Mouse (Mus musculus): ENCODE measurements around the gene Fam92b. TPM values are rescaled to one million over a fixed set of nuclear protein-coding genes. Genes with fewer than 3 reads are reported as not detected.

Fam92b gene
- total and polyA plus RNA-seq, 3 experiments, result 1.0 TPM; not detected in 2

DNA sequence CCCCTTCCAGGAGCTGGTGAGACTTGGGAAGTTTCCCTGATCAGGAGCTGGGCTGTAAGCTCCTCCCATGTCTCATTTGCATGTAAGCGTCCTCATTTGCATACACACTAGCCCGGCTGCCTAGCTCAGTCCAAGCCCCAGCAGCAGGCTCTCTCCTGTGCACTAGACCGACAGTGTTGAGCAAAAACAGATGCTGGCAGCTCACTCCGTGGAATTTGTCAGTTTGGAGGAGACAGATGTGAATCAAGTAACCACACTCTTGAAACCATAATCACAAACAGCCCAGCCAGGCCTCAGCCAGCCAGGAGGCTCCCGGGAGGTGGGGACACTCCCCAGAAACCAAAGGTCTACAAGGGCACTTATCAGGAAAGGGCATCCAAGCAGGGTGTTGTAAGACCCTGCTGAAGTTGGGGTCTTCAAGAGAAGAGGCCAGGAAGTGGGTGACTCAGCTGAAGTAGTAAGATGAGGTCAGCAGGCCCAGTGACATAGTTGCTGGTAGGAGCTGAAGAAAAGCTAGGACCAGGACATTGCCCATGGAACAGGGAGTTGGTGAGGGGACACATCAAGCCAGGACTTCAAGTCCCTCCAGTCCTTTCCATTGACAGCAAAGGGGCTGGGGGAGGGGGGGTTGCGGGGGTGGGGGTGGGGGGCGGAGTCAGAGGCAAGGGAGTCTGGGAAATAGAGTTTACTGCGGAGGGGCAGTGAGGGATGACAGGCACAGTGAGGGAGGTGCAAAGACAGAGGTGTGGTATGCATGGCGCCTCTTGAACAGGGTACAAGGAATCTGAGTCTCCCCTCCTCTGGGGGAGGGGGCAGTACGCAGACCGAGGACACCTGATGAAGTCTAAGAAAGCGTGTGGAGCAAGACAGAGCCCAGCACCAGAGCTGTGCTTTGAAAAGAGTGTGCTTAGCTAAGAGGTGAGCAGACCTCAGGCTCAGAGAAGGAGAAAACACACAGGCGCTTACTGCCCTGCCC, 39.9 kb upstream of the Fam92b start:
- peak; percentile 55 to 67 for DNase-seq
- intact Hi-C loops (cut with DNase I), result no loop called here
- H3K27ac ChIP-seq, result no peak overlapping the region; the same call in 1 of the 2 replicates
- H3K36me3 ChIP-seq (ENCODE audit: control insufficient read depth, insufficient read depth, low read length), result no peaks in the 10 kb centered on the region
- 44% methylated on average over 13 of the region's 13 CpGs for WGBS
- TF ChIP-seq EP300 (IDR thresholded peaks at IDR 0.05; ENCODE audit: insufficient read depth, low read depth, low read length), result no peak
- no peak for TF ChIP-seq POLR2A (IDR thresholded peaks at IDR 0.05; ENCODE audit: insufficient read depth, low read depth, low read length)
- no peak for TF ChIP-seq CTCF (IDR thresholded peaks at IDR 0.05)
- H3K4me1 ChIP-seq (ENCODE audit: control insufficient read depth, insufficient read depth, low read length), result peaks cover 5% of the 10 kb centered on the region
- no peaks in the 10 kb centered on the region for H3K27me3 ChIP-seq (ENCODE audit: control insufficient read depth, insufficient read depth, low read length)
- no peak overlapping the region for H3K4me3 ChIP-seq
- H3K79me2 ChIP-seq (replicated peaks; ENCODE audit: control insufficient read depth, insufficient read depth, low read length), result no peaks in the 10 kb centered on the region
- H3K9ac ChIP-seq (ENCODE audit: low read depth, low read length), result no peak overlapping the region

GRCm38 (mm10) chr8:120215416-120216141, 38.3 kb upstream of the Fam92b start:
- Histone ChIP-seq H3K4me3 (no peak overlapping the region), H3K36me3 (ENCODE audit: control insufficient read depth, insufficient read depth, low read length) (no peaks in the 10 kb centered on the region), H3K79me2 (replicated peaks; ENCODE audit: control insufficient read depth, insufficient read depth, low read length) (no peaks in the 10 kb centered on the region), H3K27ac (peak overlapping the region; percentile 28; the same call in 1 of the 2 replicates), H3K4me1 (ENCODE audit: control insufficient read depth, insufficient read depth, low read length) (peaks cover 5% of the 10 kb centered on the region), H3K9ac (ENCODE audit: low read depth, low read length) (no peak overlapping the region), H3K27me3 (ENCODE audit: control insufficient read depth, insufficient read depth, low read length) (no peaks in the 10 kb centered on the region)
- intact Hi-C loops (cut with DNase I), result no loop called here
- TF ChIP-seq POLR2A (IDR thresholded peaks at IDR 0.05; ENCODE audit: insufficient read depth, low read depth, low read length) (no peak), EP300 (IDR thresholded peaks at IDR 0.05; ENCODE audit: insufficient read depth, low read depth, low read length) (0 out of 2 replicates have a peak, but pooled peaks have one; percentile 5)
- DNase-seq, result peak; percentile 66 to 76
- 30% methylated on average over 7 of the region's 7 CpGs for WGBS

DNA sequence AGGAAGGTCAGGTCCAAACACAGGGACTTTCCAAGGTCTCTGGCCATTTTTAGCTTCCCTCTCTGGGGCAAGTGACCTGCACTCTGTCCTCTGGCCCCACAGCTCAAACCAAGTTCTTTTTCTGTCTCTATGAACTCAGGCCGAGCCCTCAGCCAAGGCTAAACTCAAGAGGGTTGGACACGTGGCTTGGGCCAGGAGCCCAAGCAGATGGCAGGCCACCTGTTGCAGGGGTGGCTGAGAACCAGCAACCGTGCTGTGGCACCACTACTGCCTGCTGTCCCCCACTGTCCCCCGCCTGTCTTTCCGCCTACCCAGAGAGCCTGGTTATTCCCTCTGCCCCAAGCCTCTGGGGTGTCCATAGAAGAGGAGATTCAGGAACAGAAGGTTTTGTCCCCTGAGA, 36.7 kb upstream of the Fam92b start:
- Histone ChIP-seq H3K4me1 (ENCODE audit: control insufficient read depth, insufficient read depth, low read length) (peaks cover 5% of the 10 kb centered on the region), H3K9ac (ENCODE audit: low read depth, low read length) (no peak overlapping the region), H3K36me3 (ENCODE audit: control insufficient read depth, insufficient read depth, low read length) (no peaks in the 10 kb centered on the region), H3K4me3 (no peak overlapping the region), H3K79me2 (replicated peaks; ENCODE audit: control insufficient read depth, insufficient read depth, low read length) (no peaks in the 10 kb centered on the region), H3K27ac (peak overlapping the region; percentile 47), H3K27me3 (ENCODE audit: control insufficient read depth, insufficient read depth, low read length) (no peaks in the 10 kb centered on the region)
- peak; percentile 76 to 84 for DNase-seq
- WGBS, result 64% methylated on average over 5 of the region's 5 CpGs
- intact Hi-C loops (cut with DNase I), result no loop called here
- TF ChIP-seq POLR2A (IDR thresholded peaks at IDR 0.05; ENCODE audit: insufficient read depth, low read depth, low read length) (no peak), EP300 (IDR thresholded peaks at IDR 0.05; ENCODE audit: insufficient read depth, low read depth, low read length) (peak; percentile 80)

GRCm38 (mm10) chr8:120213229-120213628, 36.0 kb upstream of the Fam92b start:
- no peak overlapping the region for H3K4me3 ChIP-seq
- TF ChIP-seq POLR2A (IDR thresholded peaks at IDR 0.05; ENCODE audit: insufficient read depth, low read depth, low read length), result no peak
- no peak for TF ChIP-seq EP300 (IDR thresholded peaks at IDR 0.05; ENCODE audit: insufficient read depth, low read depth, low read length)
- TF ChIP-seq CTCF (IDR thresholded peaks at IDR 0.05), result no peak
- intact Hi-C loops (cut with DNase I), result no loop called here
- no peaks in the 10 kb centered on the region for H3K79me2 ChIP-seq (replicated peaks; ENCODE audit: control insufficient read depth, insufficient read depth, low read length)
- H3K27ac ChIP-seq, result peak overlapping the region; percentile 47
- H3K9ac ChIP-seq (ENCODE audit: low read depth, low read length), result no peak overlapping the region
- no peaks in the 10 kb centered on the region for H3K36me3 ChIP-seq (ENCODE audit: control insufficient read depth, insufficient read depth, low read length)
- 96% methylated on average over 3 of the region's 3 CpGs for WGBS
- no peaks in the 10 kb centered on the region for H3K27me3 ChIP-seq (ENCODE audit: control insufficient read depth, insufficient read depth, low read length)
- DNase-seq, result no peak
- peaks cover 5% of the 10 kb centered on the region for H3K4me1 ChIP-seq (ENCODE audit: control insufficient read depth, insufficient read depth, low read length)

DNA sequence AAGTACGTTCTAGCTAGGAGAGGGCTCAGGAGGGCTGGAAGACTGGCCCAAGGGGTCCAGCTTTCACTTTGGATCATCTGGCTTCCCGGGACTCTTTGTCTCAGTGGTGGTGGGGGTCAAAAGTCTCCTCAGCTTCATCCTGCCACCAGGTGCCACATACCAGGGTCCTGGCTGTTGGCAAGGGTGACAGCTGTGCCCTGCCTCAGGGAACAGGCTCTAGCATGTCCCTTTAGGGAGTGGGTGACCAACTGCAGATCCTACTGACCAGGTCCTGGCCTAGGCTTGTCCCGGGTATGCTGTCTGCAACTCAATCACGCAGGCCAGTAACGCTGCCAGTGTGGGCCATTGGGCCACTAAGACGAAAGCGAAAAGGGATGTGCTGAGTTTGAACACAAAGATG, 35.3 kb upstream of the Fam92b start:
- WGBS, result 92% methylated on average over 7 of the region's 7 CpGs
- H3K9ac ChIP-seq (ENCODE audit: low read depth, low read length), result no peak overlapping the region
- intact Hi-C loops (cut with DNase I), result no loop called here

More for the DNA sequence above, 35.3 kb upstream of the Fam92b start:
- Histone ChIP-seq H3K27ac (no peak overlapping the region), H3K4me3 (no peak overlapping the region), H3K79me2 (replicated peaks; ENCODE audit: control insufficient read depth, insufficient read depth, low read length) (no peaks in the 10 kb centered on the region), H3K4me1 (ENCODE audit: control insufficient read depth, insufficient read depth, low read length) (peaks cover 5% of the 10 kb centered on the region), H3K27me3 (ENCODE audit: control insufficient read depth, insufficient read depth, low read length) (no peaks in the 10 kb centered on the region), H3K36me3 (ENCODE audit: control insufficient read depth, insufficient read depth, low read length) (no peaks in the 10 kb centered on the region)
- TF ChIP-seq CTCF (IDR thresholded peaks at IDR 0.05) (no peak), POLR2A (IDR thresholded peaks at IDR 0.05; ENCODE audit: insufficient read depth, low read depth, low read length) (no peak), EP300 (IDR thresholded peaks at IDR 0.05; ENCODE audit: insufficient read depth, low read depth, low read length) (no peak)
- no peak for DNase-seq

All from heart, adult 2 months (tissue).